Mouse (Mus musculus) brown adipose tissue, adult 24 weeks (tissue): Measurements from ENCODE around the gene Arvcf. TPM values are rescaled to one million over a fixed set of nuclear protein-coding genes. Genes with fewer than 3 reads are reported as not detected.

Source experiments
- H3K27ac ChIP-seq: fragments of 200-500 bp; replicated peaks from 2 replicates; pipeline ENCODE4 v1.5.1; 2012; ENCODE audit warnings: low read depth, mild to moderate bottlenecking, low read length
- H3K4me1 ChIP-seq: fragments of 200-500 bp; 2 replicates; pipeline ENCODE4 v1.6.1; 2012; ENCODE audit warnings: low read length, mixed read lengths; ENCODE audit not compliant: control insufficient read depth, insufficient read depth, insufficient read length
- H3K4me3 ChIP-seq: fragments of 200-500 bp; 2 replicates; pipeline ENCODE4 v1.5.1; 2012; ENCODE audit warnings: low read depth, mild to moderate bottlenecking, low read length, moderate library complexity; ENCODE audit not compliant: insufficient read depth
- polyA plus RNA-seq: library from polyadenylated mRNA; stranded (reverse); fragments of >200 nt; gene quantifications from 2 replicates; pipeline ENCODE4 v1.2.4, GENCODE M21; 2012; ENCODE audit not compliant: missing spikeins, insufficient read depth, insufficient read length

Gene Arvcf
- polyA plus RNA-seq, 1 experiment: 3.8 TPM

- Histone ChIP-seq H3K4me1 (0 out of 2 replicates have a peak, but pooled peaks cover 3% of the 10 kb centered on the region), H3K27ac (no peak overlapping the region), H3K4me3 (no peak overlapping the region)
Measured at GRCm38 (mm10) chr16:18405091-18405854, 57.3 kb downstream of the Arvcf start.

GRCm38 (mm10) chr16:18405876-18406275, 57.9 kb downstream of the Arvcf start:
- H3K27ac ChIP-seq: no peak overlapping the region
- H3K4me3 ChIP-seq: no peak overlapping the region
- 0 out of 2 replicates have a peak, but pooled peaks cover 3% of the 10 kb centered on the region for H3K4me1 ChIP-seq

- Histone ChIP-seq H3K4me1 (peaks cover 6% of the 10 kb centered on the region), H3K27ac (no peak overlapping the region), H3K4me3 (no peak overlapping the region)
Measured at GRCm38 (mm10) chr16:18406293-18406692, 58.3 kb downstream of the Arvcf start.

- Histone ChIP-seq H3K4me3 (no peak overlapping the region), H3K4me1 (peaks cover 15% of the 10 kb centered on the region), H3K27ac (no peak overlapping the region)
Measured at GRCm38 (mm10) chr16:18407912-18408311, 59.9 kb downstream of the Arvcf start.

- Histone ChIP-seq H3K4me1 (peaks cover 27% of the 10 kb centered on the region), H3K4me3 (no peak overlapping the region), H3K27ac (0 out of 2 replicates have a peak overlapping the region, but pooled peaks have one; percentile 2)
Measured at GRCm38 (mm10) chr16:18409776-18410175, 61.8 kb downstream of the Arvcf start.

GRCm38 (mm10) chr16:18410418-18410817, 62.4 kb downstream of the Arvcf start:
- Histone ChIP-seq H3K4me1 (peaks cover 29% of the 10 kb centered on the region), H3K4me3 (no peak overlapping the region), H3K27ac (0 out of 2 replicates have a peak overlapping the region, but pooled peaks have one; percentile 10)

- H3K27ac ChIP-seq: peak overlapping the region; percentile 52
Measured at GRCm38 (mm10) chr16:18411026-18411649, 63.2 kb downstream of the Arvcf start.

GRCm38 (mm10) chr16:18411802-18412476, 64.0 kb downstream of the Arvcf start:
- Histone ChIP-seq H3K4me3 (peak overlapping the region; percentile 1; the same call in 1 of the 2 replicates), H3K27ac (peak overlapping the region; percentile 70), H3K4me1 (peaks cover 32% of the 10 kb centered on the region)

More at GRCm38 (mm10) chr16:18411026-18411649, 63.2 kb downstream of the Arvcf start:
- peak overlapping the region; percentile 1; the same call in 1 of the 2 replicates for H3K4me3 ChIP-seq
- peaks cover 27% of the 10 kb centered on the region for H3K4me1 ChIP-seq

- Histone ChIP-seq H3K27ac (peak overlapping the region; percentile 70), H3K4me3 (no peak overlapping the region), H3K4me1 (peaks cover 32% of the 10 kb centered on the region)
Measured at GRCm38 (mm10) chr16:18413032-18413816, 65.2 kb downstream of the Arvcf start.

GRCm38 (mm10) chr16:18416094-18416761, 68.2 kb downstream of the Arvcf start:
- H3K4me1 ChIP-seq: peaks cover 38% of the 10 kb centered on the region
- H3K4me3 ChIP-seq: no peak overlapping the region
- peak overlapping the region; percentile 77 for H3K27ac ChIP-seq

- Histone ChIP-seq H3K4me1 (peaks cover 33% of the 10 kb centered on the region), H3K27ac (peak overlapping the region; percentile 77), H3K4me3 (no peak overlapping the region)
Measured at GRCm38 (mm10) chr16:18416837-18417236, 68.9 kb downstream of the Arvcf start.

GRCm38 (mm10) chr16:18417491-18417890, 69.5 kb downstream of the Arvcf start:
- no peak overlapping the region for H3K4me3 ChIP-seq
- H3K4me1 ChIP-seq: peaks cover 29% of the 10 kb centered on the region
- no peak overlapping the region for H3K27ac ChIP-seq

GRCm38 (mm10) chr16:18418756-18419602, 71.0 kb downstream of the Arvcf start:
- H3K4me3 ChIP-seq: no peak overlapping the region
- peaks cover 23% of the 10 kb centered on the region for H3K4me1 ChIP-seq
- H3K27ac ChIP-seq: 0 out of 2 replicates have a peak overlapping the region, but pooled peaks have one; percentile 6
